Mouse (Mus musculus): ENCODE data around the gene Josd1. TPM values are rescaled to one million over a fixed set of nuclear protein-coding genes. Genes with fewer than 3 reads are reported as not detected.

Gene Josd1
- total and polyA plus RNA-seq, 2 experiments = 19.0 to 21.9 TPM

GRCm38 (mm10) chr15:79686046-79686869, 1.5 kb downstream of the Josd1 start:
- peaks cover 46% of the 10 kb centered on the region for H3K4me1 ChIP-seq (ENCODE audit: control insufficient read depth, insufficient read depth, low read length)
- no peak for DNase-seq (ENCODE audit: extremely low read depth, low read depth, low spot score)
- H3K27ac ChIP-seq (replicated peaks; ENCODE audit: insufficient read depth, low read depth, low read length) = no peak overlapping the region
- H3K27me3 ChIP-seq (ENCODE audit: control insufficient read depth, insufficient read depth, low read length) = no peaks in the 10 kb centered on the region
- H3K36me3 ChIP-seq (ENCODE audit: control insufficient read depth, insufficient read depth, low read length) = no peaks in the 10 kb centered on the region
- peak overlapping the region; percentile 89 for H3K4me3 ChIP-seq (ENCODE audit: insufficient read depth, low read depth, low read length)
- WGBS = 4% methylated on average over 15 of the region's 15 CpGs
- H3K79me2 ChIP-seq (ENCODE audit: control insufficient read depth, insufficient read depth, low read length) = peaks cover 24% of the 10 kb centered on the region
- TF ChIP-seq CTCF (IDR thresholded peaks at IDR 0.05; ENCODE audit: low read depth, low read length) = no peak
- no peak for TF ChIP-seq POLR2A (IDR thresholded peaks at IDR 0.05; ENCODE audit: extremely low read depth, insufficient read depth, low read length)
- H3K9ac ChIP-seq (ENCODE audit: low read depth, low read length) = peak overlapping the region; percentile 38

GRCm38 (mm10) chr15:79685141-79685641, 2.5 kb downstream of the Josd1 start:
- TF ChIP-seq POLR2A (IDR thresholded peaks at IDR 0.05; ENCODE audit: extremely low read depth, insufficient read depth, low read length) (no peak), CTCF (IDR thresholded peaks at IDR 0.05; ENCODE audit: low read depth, low read length) (no peak)
- Histone ChIP-seq H3K79me2 (ENCODE audit: control insufficient read depth, insufficient read depth, low read length) (peaks cover 28% of the 10 kb centered on the region; the same call in 1 of the 2 replicates), H3K27ac (replicated peaks; ENCODE audit: insufficient read depth, low read depth, low read length) (peak overlapping the region; percentile 45), H3K4me3 (ENCODE audit: insufficient read depth, low read depth, low read length) (peak overlapping the region; percentile 28), H3K9ac (ENCODE audit: low read depth, low read length) (peak overlapping the region; percentile 50; the same call in 1 of the 2 replicates), H3K36me3 (ENCODE audit: control insufficient read depth, insufficient read depth, low read length) (no peaks in the 10 kb centered on the region), H3K27me3 (ENCODE audit: control insufficient read depth, insufficient read depth, low read length) (no peaks in the 10 kb centered on the region), H3K4me1 (ENCODE audit: control insufficient read depth, insufficient read depth, low read length) (peaks cover 46% of the 10 kb centered on the region)
- 14% methylated on average over 6 of the region's 6 CpGs for WGBS
- DNase-seq (ENCODE audit: extremely low read depth, low read depth, low spot score) = peak; percentile 76

- H3K4me3 ChIP-seq (ENCODE audit: insufficient read depth, low read depth, low read length) = no peak overlapping the region; the same call in 1 of the 2 replicates
Measured at GRCm38 (mm10) chr15:79684616-79685015, 3.1 kb downstream of the Josd1 start.

DNA sequence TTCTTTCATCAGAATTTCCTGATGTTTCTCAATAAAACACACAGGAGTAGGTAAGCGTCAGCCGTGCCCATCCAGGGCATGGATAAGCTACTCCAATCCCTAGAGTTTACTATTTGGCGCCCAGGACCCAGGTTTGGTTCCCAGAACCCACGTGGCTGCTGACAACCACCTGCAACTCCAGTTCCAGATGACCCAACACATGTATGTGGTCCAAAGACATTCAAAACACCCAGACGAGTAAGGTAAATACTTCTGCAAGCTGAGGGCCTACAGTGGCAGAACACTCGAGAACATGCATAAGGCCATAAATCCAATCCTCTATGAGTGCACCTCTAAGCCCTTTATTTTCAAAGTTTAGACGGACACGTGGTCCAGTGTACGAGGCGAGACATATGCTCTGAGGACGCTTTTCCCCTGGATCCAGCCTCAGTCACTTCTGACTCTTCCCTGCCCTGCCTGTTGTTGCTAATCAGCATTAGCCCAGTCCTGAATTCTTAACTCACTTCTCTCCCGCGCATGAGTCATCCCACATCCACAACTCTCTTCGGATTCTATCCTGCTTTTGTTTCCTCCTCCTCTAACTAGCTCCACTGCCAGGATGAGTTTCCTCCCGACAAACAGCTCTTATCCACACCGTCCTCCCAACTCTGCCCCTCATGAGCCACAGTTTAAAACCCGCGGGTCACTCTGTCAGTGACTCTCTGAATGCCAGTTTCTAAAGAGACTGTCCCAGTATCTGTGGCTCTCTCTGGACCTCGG, 3.8 kb downstream of the Josd1 start:
- Histone ChIP-seq H3K4me1 (ENCODE audit: control insufficient read depth, insufficient read depth, low read length) (peaks cover 46% of the 10 kb centered on the region), H3K27me3 (ENCODE audit: control insufficient read depth, insufficient read depth, low read length) (no peaks in the 10 kb centered on the region), H3K79me2 (ENCODE audit: control insufficient read depth, insufficient read depth, low read length) (peaks cover 34% of the 10 kb centered on the region; the same call in 1 of the 2 replicates), H3K27ac (replicated peaks; ENCODE audit: insufficient read depth, low read depth, low read length) (peak overlapping the region; percentile 56), H3K4me3 (ENCODE audit: insufficient read depth, low read depth, low read length) (no peak overlapping the region), H3K36me3 (ENCODE audit: control insufficient read depth, insufficient read depth, low read length) (no peaks in the 10 kb centered on the region), H3K9ac (ENCODE audit: low read depth, low read length) (peak overlapping the region; percentile 35)
- TF ChIP-seq CTCF (IDR thresholded peaks at IDR 0.05; ENCODE audit: low read depth, low read length) (no peak), POLR2A (IDR thresholded peaks at IDR 0.05; ENCODE audit: extremely low read depth, insufficient read depth, low read length) (no peak)
- 15% methylated on average over 19 of the region's 19 CpGs for WGBS
- peak; percentile 80 for DNase-seq (ENCODE audit: extremely low read depth, low read depth, low spot score)

More at GRCm38 (mm10) chr15:79684616-79685015, 3.1 kb downstream of the Josd1 start:
- H3K9ac ChIP-seq (ENCODE audit: low read depth, low read length) = no peak overlapping the region; the same call in 1 of the 2 replicates
- 34% methylated on average over 6 of the region's 6 CpGs for WGBS
- no peak for DNase-seq (ENCODE audit: extremely low read depth, low read depth, low spot score)
- peaks cover 46% of the 10 kb centered on the region for H3K4me1 ChIP-seq (ENCODE audit: control insufficient read depth, insufficient read depth, low read length)
- H3K27me3 ChIP-seq (ENCODE audit: control insufficient read depth, insufficient read depth, low read length) = no peaks in the 10 kb centered on the region
- TF ChIP-seq CTCF (IDR thresholded peaks at IDR 0.05; ENCODE audit: low read depth, low read length) (no peak), POLR2A (IDR thresholded peaks at IDR 0.05; ENCODE audit: extremely low read depth, insufficient read depth, low read length) (no peak)
- H3K27ac ChIP-seq (replicated peaks; ENCODE audit: insufficient read depth, low read depth, low read length) = no peak overlapping the region; the same call in none of the 2 replicates
- H3K36me3 ChIP-seq (ENCODE audit: control insufficient read depth, insufficient read depth, low read length) = no peaks in the 10 kb centered on the region
- H3K79me2 ChIP-seq (ENCODE audit: control insufficient read depth, insufficient read depth, low read length) = peaks cover 30% of the 10 kb centered on the region; the same call in 1 of the 2 replicates

- H3K4me1 ChIP-seq (ENCODE audit: control insufficient read depth, insufficient read depth, low read length) = peaks cover 43% of the 10 kb centered on the region
- no peak overlapping the region for H3K4me3 ChIP-seq (ENCODE audit: insufficient read depth, low read depth, low read length)
- peak overlapping the region; percentile 88 for H3K27ac ChIP-seq (replicated peaks; ENCODE audit: insufficient read depth, low read depth, low read length)
- 24% methylated on average over 6 of the region's 6 CpGs for WGBS
- H3K9ac ChIP-seq (ENCODE audit: low read depth, low read length) = peak overlapping the region; percentile 35
- no peak for TF ChIP-seq POLR2A (IDR thresholded peaks at IDR 0.05; ENCODE audit: extremely low read depth, insufficient read depth, low read length)
- TF ChIP-seq CTCF (IDR thresholded peaks at IDR 0.05; ENCODE audit: low read depth, low read length) = no peak
- DNase-seq (ENCODE audit: extremely low read depth, low read depth, low spot score) = peak; percentile 83
- H3K36me3 ChIP-seq (ENCODE audit: control insufficient read depth, insufficient read depth, low read length) = no peaks in the 10 kb centered on the region
- peaks cover 34% of the 10 kb centered on the region; the same call in 1 of the 2 replicates for H3K79me2 ChIP-seq (ENCODE audit: control insufficient read depth, insufficient read depth, low read length)
- H3K27me3 ChIP-seq (ENCODE audit: control insufficient read depth, insufficient read depth, low read length) = no peaks in the 10 kb centered on the region
Measured at GRCm38 (mm10) chr15:79683146-79683545, 4.6 kb downstream of the Josd1 start.
